Mouse (Mus musculus) limb, embryonic 12.5 days (tissue): ENCODE measurements at regions not wholly inside any gene's neighbourhood (a gene's known extent, or its start where the extent isn't known, plus 50 kb on each side); places are given as distances from the start of the nearest gene placed in this dataset.

ENCODE experiments used
- ATAC-seq: fragments of 200-750 bp; cut with Nextera tagmentation; 2 replicates; pipeline ENCODE4 v1.8.0; 2017; ENCODE audit warnings: low read depth, moderate TSS enrichment; ENCODE audit not compliant: insufficient number of reproducible peaks, insufficient read depth, low FRiP score, low TSS enrichment
- H3K27ac ChIP-seq: fragments of 300-500 bp; sonication (generic); 2 replicates; pipeline ENCODE4 v1.5.1; 2016; ENCODE audit warnings: mild to moderate bottlenecking, moderate library complexity
- H3K27me3 ChIP-seq: fragments of 300-500 bp; sonication (generic); 2 replicates; pipeline ENCODE4 v1.6.1; 2016; ENCODE audit warnings: mild to moderate bottlenecking, moderate library complexity
- H3K36me3 ChIP-seq: fragments of 300-500 bp; sonication (generic); 2 replicates; pipeline ENCODE4 v1.6.1; 2016; ENCODE audit warnings: mild to moderate bottlenecking, moderate library complexity
- H3K4me1 ChIP-seq: fragments of 300-500 bp; sonication (generic); replicated peaks from 2 replicates; pipeline ENCODE4 v1.6.1; 2016
- H3K4me2 ChIP-seq: fragments of 300-500 bp; sonication (generic); 2 replicates; pipeline ENCODE4 v1.6.1; 2016; ENCODE audit warnings: mild to moderate bottlenecking, moderate library complexity
- H3K4me3 ChIP-seq: fragments of 300-500 bp; sonication (generic); replicated peaks from 2 replicates; pipeline ENCODE4 v1.5.1; 2016; ENCODE audit warnings: mild to moderate bottlenecking
- H3K9ac ChIP-seq: fragments of 300-500 bp; sonication (generic); replicated peaks from 2 replicates; pipeline ENCODE4 v1.6.1; 2016; ENCODE audit warnings: mild to moderate bottlenecking, moderate library complexity
- H3K9me3 ChIP-seq: fragments of 300-500 bp; sonication (generic); 2 replicates; pipeline ENCODE4 v1.6.1; 2016; ENCODE audit warnings: mild to moderate bottlenecking, moderate library complexity
- WGBS: fragments of 180-500 bp; shearing (Covaris S2); methylation state at CpG from one replicate; pipeline ENCODE4 v1.1.7; 2016; 5-methylcytosine and 5-hydroxymethylcytosine counted together

DNA sequence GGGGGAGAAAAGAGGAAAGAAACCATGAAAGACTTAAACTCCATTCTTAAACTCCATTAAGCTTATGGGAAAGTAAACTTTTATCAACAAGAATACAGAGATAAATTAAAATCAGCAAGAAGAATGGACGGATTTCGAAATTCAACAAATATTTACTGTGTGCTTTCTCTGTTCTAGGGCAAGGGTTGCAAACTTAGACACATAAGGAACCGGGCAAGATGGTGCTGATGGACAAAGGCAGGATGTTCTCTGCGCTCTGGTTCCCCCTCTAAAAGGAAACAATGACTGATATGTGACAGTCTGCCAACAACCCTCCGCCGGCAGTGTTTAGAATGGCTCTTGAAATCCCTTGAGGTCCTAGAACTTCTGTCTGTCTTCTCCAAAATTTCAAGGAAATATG, 99.0 kb upstream of the Bmp2 start:
- 89% methylated on average over 6 of the region's 6 CpGs for WGBS
- no peaks in the 10 kb centered on the region for H3K36me3 ChIP-seq
- H3K4me2 ChIP-seq, result no peak overlapping the region
- ATAC-seq, result no peak
- 0 out of 2 replicates have a peak, but pooled peaks cover 3% of the 10 kb centered on the region for H3K9me3 ChIP-seq
- no peaks in the 10 kb centered on the region for H3K27me3 ChIP-seq
- H3K9ac ChIP-seq, result no peak overlapping the region
- no peaks in the 10 kb centered on the region for H3K4me1 ChIP-seq
- H3K4me3 ChIP-seq, result no peak overlapping the region
- H3K27ac ChIP-seq, result no peak overlapping the region

DNA sequence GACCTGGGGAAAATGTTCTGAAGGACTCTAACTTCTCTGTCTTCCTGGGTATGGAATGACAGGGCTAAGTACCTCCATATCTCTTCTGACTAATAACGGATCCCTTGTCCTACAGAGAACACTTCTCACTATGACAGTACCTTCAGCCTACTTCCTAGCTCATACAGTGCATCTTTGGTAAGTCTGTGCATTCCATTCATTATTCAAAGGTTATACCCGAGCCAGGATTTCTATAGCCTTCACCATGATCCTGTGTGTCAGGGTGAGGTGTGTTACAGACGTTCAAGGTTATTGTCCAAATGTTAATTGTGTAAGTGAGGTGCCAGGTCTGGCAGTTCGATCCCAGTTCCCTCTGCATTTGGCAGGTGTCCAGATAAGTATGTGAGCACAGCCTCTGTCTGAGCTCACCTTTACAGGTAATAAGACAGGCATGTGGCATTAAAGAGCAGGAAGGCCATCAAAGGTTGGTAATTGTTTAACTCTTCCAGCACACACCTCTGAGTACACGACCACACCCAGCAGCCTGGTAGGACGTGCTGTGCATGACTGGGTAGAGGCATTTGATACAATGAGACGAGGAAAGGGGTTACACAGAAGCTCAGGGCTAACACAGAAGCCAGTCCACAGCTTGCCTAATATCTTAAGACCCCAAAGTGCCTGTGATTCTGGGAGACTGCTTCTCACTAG, 96.3 kb upstream of the Bmp2 start:
- no peak for ATAC-seq
- Histone ChIP-seq H3K4me2 (no peak overlapping the region), H3K27me3 (no peaks in the 10 kb centered on the region), H3K4me3 (no peak overlapping the region), H3K4me1 (no peaks in the 10 kb centered on the region), H3K9ac (no peak overlapping the region), H3K27ac (no peak overlapping the region), H3K9me3 (no peaks in the 10 kb centered on the region), H3K36me3 (no peaks in the 10 kb centered on the region)
- 77% methylated on average over 7 of the region's 7 CpGs for WGBS

GRCm38 (mm10) chr2:133456785-133457184, 95.2 kb upstream of the Bmp2 start:
- WGBS, result 78% methylated on average over 2 of the region's 2 CpGs
- no peak for ATAC-seq

GRCm38 (mm10) chr2:133458735-133459134, 93.2 kb upstream of the Bmp2 start:
- H3K9ac ChIP-seq, result no peak overlapping the region
- H3K9me3 ChIP-seq, result no peaks in the 10 kb centered on the region
- no peaks in the 10 kb centered on the region for H3K27me3 ChIP-seq
- no peaks in the 10 kb centered on the region for H3K4me1 ChIP-seq
- no peak overlapping the region for H3K4me3 ChIP-seq
- H3K27ac ChIP-seq, result no peak overlapping the region
- ATAC-seq, result no peak
- no peak overlapping the region for H3K4me2 ChIP-seq
- H3K36me3 ChIP-seq, result no peaks in the 10 kb centered on the region
- WGBS, result 56% methylated on average over 2 of the region's 2 CpGs

More at GRCm38 (mm10) chr2:133456785-133457184, 95.2 kb upstream of the Bmp2 start:
- Histone ChIP-seq H3K27me3 (no peaks in the 10 kb centered on the region), H3K9me3 (no peaks in the 10 kb centered on the region), H3K4me1 (no peaks in the 10 kb centered on the region), H3K36me3 (no peaks in the 10 kb centered on the region), H3K4me3 (no peak overlapping the region), H3K9ac (no peak overlapping the region), H3K27ac (no peak overlapping the region), H3K4me2 (no peak overlapping the region)

DNA sequence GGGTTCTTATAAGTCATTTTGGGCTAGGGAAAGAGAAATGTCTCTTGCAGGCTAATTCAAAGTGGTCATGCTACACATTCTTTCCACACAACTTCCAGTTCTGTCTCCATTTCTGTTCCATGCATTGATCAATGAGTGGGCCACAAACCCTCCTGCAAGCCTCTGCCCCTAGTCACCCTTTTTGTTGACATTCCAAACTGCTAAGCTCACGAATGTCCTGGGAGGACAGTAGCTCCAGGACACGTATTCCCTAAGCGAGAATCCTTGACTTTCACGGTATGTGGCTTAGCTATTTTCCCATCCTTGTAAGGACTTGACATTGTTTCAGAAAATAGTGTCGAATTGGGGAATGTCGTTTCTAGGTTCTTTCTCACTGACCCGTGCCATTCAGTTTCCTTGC, 91.1 kb upstream of the Bmp2 start:
- H3K27ac ChIP-seq, result no peak overlapping the region
- ATAC-seq, result no peak
- WGBS, result 78% methylated on average over 7 of the region's 7 CpGs
- no peaks in the 10 kb centered on the region for H3K36me3 ChIP-seq
- H3K4me3 ChIP-seq, result no peak overlapping the region
- H3K9me3 ChIP-seq, result no peaks in the 10 kb centered on the region
- no peak overlapping the region for H3K9ac ChIP-seq
- H3K4me1 ChIP-seq, result no peaks in the 10 kb centered on the region
- no peaks in the 10 kb centered on the region for H3K27me3 ChIP-seq
- H3K4me2 ChIP-seq, result no peak overlapping the region

DNA sequence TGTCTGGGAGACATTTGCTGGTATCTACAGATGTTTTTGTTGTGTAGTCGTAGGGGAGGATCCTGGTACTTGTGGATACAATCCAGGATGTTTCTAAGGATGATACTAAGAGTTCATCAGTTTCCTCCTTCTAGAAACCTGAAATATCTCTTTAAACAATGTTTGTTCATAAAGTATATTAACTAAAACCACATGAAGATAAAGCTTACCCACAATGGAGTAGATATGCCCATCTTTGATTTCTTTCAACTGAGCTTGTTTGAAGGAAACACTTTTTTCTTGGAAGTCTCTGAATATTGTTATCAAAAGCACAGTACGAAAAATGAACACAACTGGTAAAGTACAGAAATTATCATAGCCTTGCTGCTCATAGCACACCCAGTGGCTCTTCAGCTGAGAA, 89.6 kb upstream of the Bmp2 start:
- no peak overlapping the region for H3K27ac ChIP-seq
- H3K4me3 ChIP-seq, result no peak overlapping the region
- H3K36me3 ChIP-seq, result no peaks in the 10 kb centered on the region
- no peak for ATAC-seq
- no peaks in the 10 kb centered on the region for H3K27me3 ChIP-seq
- no peaks in the 10 kb centered on the region for H3K4me1 ChIP-seq
- WGBS, result 90% methylated on average over 2 of the region's 2 CpGs
- no peak overlapping the region for H3K9ac ChIP-seq
- H3K9me3 ChIP-seq, result no peaks in the 10 kb centered on the region
- H3K4me2 ChIP-seq, result no peak overlapping the region

GRCm38 (mm10) chr2:133467170-133468168, 84.5 kb upstream of the Bmp2 start:
- no peaks in the 10 kb centered on the region for H3K9me3 ChIP-seq
- no peak overlapping the region for H3K27ac ChIP-seq
- H3K36me3 ChIP-seq, result no peaks in the 10 kb centered on the region
- ATAC-seq, result no peak
- no peak overlapping the region for H3K9ac ChIP-seq
- 87% methylated on average over 9 of the region's 9 CpGs for WGBS
- no peaks in the 10 kb centered on the region for H3K27me3 ChIP-seq
- no peak overlapping the region for H3K4me3 ChIP-seq
- no peak overlapping the region for H3K4me2 ChIP-seq
- no peaks in the 10 kb centered on the region for H3K4me1 ChIP-seq

DNA sequence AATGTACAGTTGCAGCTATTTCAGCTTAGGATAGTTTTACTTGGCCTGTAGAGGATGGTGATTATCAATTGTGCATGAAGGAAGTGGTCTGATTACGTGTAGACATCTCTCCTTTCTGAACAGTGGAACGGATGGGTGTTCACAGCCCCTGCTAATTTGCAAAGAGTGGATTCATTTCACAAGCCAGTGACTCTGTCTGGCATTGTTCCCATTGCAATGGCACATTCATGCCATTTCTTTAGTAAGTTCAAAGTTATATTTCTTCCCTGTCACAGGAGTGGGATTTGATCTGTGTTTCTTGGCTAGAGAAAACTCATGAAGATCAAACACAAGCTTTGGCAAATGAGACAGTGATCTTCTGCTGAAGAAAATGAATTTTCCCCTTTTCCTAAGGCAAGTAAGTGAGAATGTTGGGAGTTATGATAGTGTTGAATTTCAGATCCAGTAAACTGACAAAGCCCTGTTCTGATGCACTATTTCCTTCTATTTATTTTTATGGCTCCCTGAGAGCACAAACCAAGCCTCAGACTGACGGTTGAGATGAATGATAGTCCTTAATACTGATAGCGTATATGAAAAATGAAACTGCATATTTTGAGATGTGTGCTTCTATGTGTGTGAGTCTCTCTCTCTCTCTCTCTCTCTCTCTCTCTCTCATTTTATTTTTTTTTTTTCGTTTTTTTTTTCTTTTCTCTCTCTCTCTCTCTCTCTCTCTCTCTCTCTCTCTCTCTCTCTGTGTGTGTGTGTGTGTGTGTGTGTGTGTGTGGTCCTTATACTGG, 78.8 kb upstream of the Bmp2 start:
- Histone ChIP-seq H3K27ac (no peak overlapping the region), H3K4me1 (no peaks in the 10 kb centered on the region), H3K36me3 (no peaks in the 10 kb centered on the region), H3K4me3 (no peak overlapping the region), H3K27me3 (no peaks in the 10 kb centered on the region), H3K9ac (no peak overlapping the region), H3K4me2 (no peak overlapping the region), H3K9me3 (no peaks in the 10 kb centered on the region)
- ATAC-seq, result no peak
- WGBS, result 77% methylated on average over 5 of the region's 5 CpGs

DNA sequence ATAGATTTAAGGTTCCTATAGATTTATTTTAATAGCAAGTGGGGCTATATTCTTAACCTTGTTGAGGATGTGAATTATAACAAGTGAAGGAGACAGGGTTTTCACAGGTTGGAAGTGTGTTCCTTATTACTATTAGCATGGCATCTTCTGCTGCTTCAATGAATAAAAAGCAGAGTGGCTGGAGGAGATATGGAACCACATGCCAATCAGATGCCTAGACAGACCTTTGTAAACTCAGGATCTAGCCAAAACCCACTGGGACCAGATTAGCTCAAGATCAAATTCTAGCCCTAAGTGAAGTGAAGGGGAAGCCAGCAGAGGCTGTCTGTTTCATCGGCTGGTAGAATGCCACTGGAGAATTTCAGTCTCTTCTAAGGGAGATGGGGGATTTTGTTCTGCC, 77.8 kb upstream of the Bmp2 start:
- no peak for ATAC-seq
- Histone ChIP-seq H3K9ac (no peak overlapping the region), H3K4me1 (no peaks in the 10 kb centered on the region), H3K4me3 (no peak overlapping the region), H3K9me3 (no peaks in the 10 kb centered on the region), H3K4me2 (no peak overlapping the region), H3K27ac (no peak overlapping the region), H3K36me3 (no peaks in the 10 kb centered on the region), H3K27me3 (no peaks in the 10 kb centered on the region)
- WGBS, result 96% methylated on average over 1 of the region's 1 CpGs

DNA sequence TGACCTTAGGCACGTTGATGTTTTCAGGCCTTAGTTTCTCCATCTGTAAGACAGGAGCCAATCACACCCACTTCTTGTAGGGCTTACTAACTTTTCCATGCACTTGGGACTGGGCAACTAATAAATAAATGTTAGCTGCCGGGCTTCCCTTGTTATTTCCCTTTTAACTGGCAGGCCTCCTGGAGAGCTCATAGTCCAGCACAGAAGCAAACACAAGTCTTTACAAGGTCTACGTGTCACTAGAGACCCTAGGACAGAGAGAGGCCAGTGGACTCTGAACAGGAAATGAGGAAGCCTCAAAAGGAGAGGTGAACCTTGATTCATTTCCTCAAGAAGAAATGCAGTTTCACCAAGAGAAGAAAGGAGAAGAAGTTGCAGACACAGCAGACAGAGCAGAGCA, 71.1 kb upstream of the Bmp2 start:
- no peak overlapping the region for H3K4me2 ChIP-seq

DNA sequence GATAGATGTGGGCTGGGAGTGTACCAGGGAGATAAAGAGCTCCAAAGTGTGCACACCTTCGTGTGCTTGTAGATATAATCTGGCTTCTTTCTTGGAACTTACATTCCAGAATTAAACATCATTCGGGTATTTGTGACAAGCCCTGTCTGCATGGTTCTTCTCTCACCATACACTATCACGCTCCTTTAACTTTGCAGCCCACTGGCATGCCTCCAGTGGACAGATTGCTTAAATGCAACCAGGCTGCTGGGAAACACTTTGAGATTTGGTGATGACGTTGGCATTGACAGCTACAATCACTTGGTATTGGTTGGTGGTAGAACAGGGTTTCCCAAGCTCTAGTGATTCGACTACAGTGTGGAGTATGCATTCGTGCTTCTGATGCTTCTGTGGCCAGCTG, 70.7 kb upstream of the Bmp2 start:
- H3K4me1 ChIP-seq, result no peaks in the 10 kb centered on the region
- WGBS, result 89% methylated on average over 6 of the region's 6 CpGs
- no peak for ATAC-seq

More for the DNA sequence above, 71.1 kb upstream of the Bmp2 start:
- H3K36me3 ChIP-seq, result no peaks in the 10 kb centered on the region
- H3K4me1 ChIP-seq, result no peaks in the 10 kb centered on the region
- H3K4me3 ChIP-seq, result no peak overlapping the region
- WGBS, result 58% methylated on average over 3 of the region's 3 CpGs
- H3K9me3 ChIP-seq, result no peaks in the 10 kb centered on the region
- ATAC-seq, result no peak
- no peak overlapping the region for H3K27ac ChIP-seq
- H3K27me3 ChIP-seq, result no peaks in the 10 kb centered on the region
- H3K9ac ChIP-seq, result no peak overlapping the region

More for the DNA sequence above, 70.7 kb upstream of the Bmp2 start:
- H3K9me3 ChIP-seq, result no peaks in the 10 kb centered on the region
- H3K4me2 ChIP-seq, result no peak overlapping the region
- H3K4me3 ChIP-seq, result no peak overlapping the region
- H3K36me3 ChIP-seq, result no peaks in the 10 kb centered on the region
- H3K9ac ChIP-seq, result no peak overlapping the region
- H3K27ac ChIP-seq, result no peak overlapping the region
- no peaks in the 10 kb centered on the region for H3K27me3 ChIP-seq
